Mouse (Mus musculus) heart, embryonic 14.5 days (tissue): ENCODE measurements at regions not wholly inside any gene's neighbourhood (a gene's known extent, or its start where the extent isn't known, plus 50 kb on each side); places are given as distances from the start of the nearest gene placed in this dataset.

Source experiments
- ATAC-seq: fragments of 200-750 bp; cut with Nextera tagmentation; 2 replicates; pipeline ENCODE4 v1.8.0; 2017; ENCODE audit warnings: low read depth, moderate TSS enrichment; ENCODE audit not compliant: insufficient number of reproducible peaks, insufficient read depth, low FRiP score
- H3K27ac ChIP-seq, 2 experiments: fragments of 200-500 bp in 1 of 2; fragments of 300-500 bp in 1 of 2; sonication (generic) in 1 of 2; replicated peaks in 1 of 2; 2 replicates each; pipeline ENCODE4 v1.5.1; 2012 to 2014; ENCODE audit warnings: low read depth in 2 of 2, low read length in 2 of 2, control low read depth in 1 of 2, mild to moderate bottlenecking in 1 of 2, mixed read lengths in 1 of 2; ENCODE audit not compliant: control insufficient read depth in 1 of 2, insufficient read depth in 1 of 2
- H3K27me3 ChIP-seq: fragments of 300-500 bp; sonication (generic); 2 replicates; pipeline ENCODE4 v1.6.1; 2014; ENCODE audit warnings: mild to moderate bottlenecking, low read length, control low read depth; ENCODE audit not compliant: control insufficient read depth, insufficient read depth
- H3K36me3 ChIP-seq: fragments of 300-500 bp; sonication (generic); 2 replicates; pipeline ENCODE4 v1.6.1; 2014; ENCODE audit warnings: mild to moderate bottlenecking, control low read depth, low read length, mixed read lengths; ENCODE audit not compliant: control insufficient read depth, insufficient read depth
- H3K4me1 ChIP-seq, 2 experiments: fragments of 200-500 bp in 1 of 2; fragments of 300-500 bp in 1 of 2; sonication (generic) in 1 of 2; 2 replicates each; pipeline ENCODE4 v1.6.1; 2012 to 2014; ENCODE audit warnings: low read length in 2 of 2, control low read depth in 1 of 2, mixed read lengths in 1 of 2; ENCODE audit not compliant: control insufficient read depth in 2 of 2, insufficient read depth in 2 of 2
- H3K4me2 ChIP-seq: fragments of 300-500 bp; sonication (generic); 2 replicates; pipeline ENCODE4 v1.6.1; 2014; ENCODE audit warnings: mild to moderate bottlenecking, low read length
- H3K4me3 ChIP-seq, 2 experiments: fragments of 200-500 bp in 1 of 2; fragments of 300-500 bp in 1 of 2; sonication (generic) in 1 of 2; 2 replicates each; pipeline ENCODE4 v1.5.1; 2012 to 2014; ENCODE audit warnings: low read length in 2 of 2, mild to moderate bottlenecking in 2 of 2, control low read depth in 1 of 2, low read depth in 1 of 2, moderate library complexity in 1 of 2; ENCODE audit not compliant: control insufficient read depth in 1 of 2, insufficient read depth in 1 of 2
- H3K9ac ChIP-seq: fragments of 300-500 bp; sonication (generic); 2 replicates; pipeline ENCODE4 v1.6.1; 2014; ENCODE audit warnings: mild to moderate bottlenecking, low read length
- H3K9me3 ChIP-seq: fragments of 300-500 bp; sonication (generic); 2 replicates; pipeline ENCODE4 v1.6.1; 2016; ENCODE audit warnings: low read length, control low read depth; ENCODE audit not compliant: control insufficient read depth
- WGBS: fragments of 180-500 bp; shearing (Covaris S2); extraction: QIAGEN DNeasy Blood & Tissue Kit; methylation state at CpG from one replicate; pipeline ENCODE4 v1.1.7; 2014; 5-methylcytosine and 5-hydroxymethylcytosine counted together

DNA sequence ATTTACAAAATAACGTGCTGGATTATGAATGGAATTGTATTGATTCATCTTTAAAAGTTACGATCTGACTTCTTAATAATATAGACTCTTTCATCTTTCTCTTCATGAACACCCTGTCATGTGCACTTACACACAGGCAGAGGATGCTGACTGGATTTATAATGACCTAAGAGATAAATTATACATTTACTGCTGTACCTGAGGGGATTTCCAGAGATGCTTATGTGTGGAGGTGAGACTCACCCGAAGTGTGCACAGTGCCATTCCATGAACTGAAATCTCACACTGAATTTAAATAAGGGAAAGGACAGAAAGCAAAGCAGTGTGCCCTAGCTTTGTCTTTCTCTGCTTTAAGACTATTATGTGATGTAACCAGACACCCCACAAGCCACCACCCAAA, 291.9 kb upstream of the Lrrn1 start:
- no peak overlapping the region for H3K9ac ChIP-seq
- no peaks in the 10 kb centered on the region for H3K4me1 ChIP-seq
- H3K27me3 ChIP-seq = no peaks in the 10 kb centered on the region
- H3K9me3 ChIP-seq = no peaks in the 10 kb centered on the region
- no peak overlapping the region for H3K4me3 ChIP-seq
- H3K27ac ChIP-seq = no peak overlapping the region
- no peak overlapping the region for H3K4me2 ChIP-seq
- no peaks in the 10 kb centered on the region for H3K36me3 ChIP-seq
- no peak for ATAC-seq
- 67% methylated on average over 3 of the region's 3 CpGs for WGBS

GRCm38 (mm10) chr6:107243981-107244380, 285.6 kb upstream of the Lrrn1 start:
- Histone ChIP-seq H3K9ac (no peak overlapping the region), H3K36me3 (no peaks in the 10 kb centered on the region), H3K27me3 (no peaks in the 10 kb centered on the region), H3K27ac (no peak overlapping the region), H3K4me1 (no peaks in the 10 kb centered on the region), H3K4me3 (no peak overlapping the region), H3K4me2 (no peak overlapping the region), H3K9me3 (no peaks in the 10 kb centered on the region)
- ATAC-seq = no peak
- 83% methylated on average over 3 of the region's 3 CpGs for WGBS

DNA sequence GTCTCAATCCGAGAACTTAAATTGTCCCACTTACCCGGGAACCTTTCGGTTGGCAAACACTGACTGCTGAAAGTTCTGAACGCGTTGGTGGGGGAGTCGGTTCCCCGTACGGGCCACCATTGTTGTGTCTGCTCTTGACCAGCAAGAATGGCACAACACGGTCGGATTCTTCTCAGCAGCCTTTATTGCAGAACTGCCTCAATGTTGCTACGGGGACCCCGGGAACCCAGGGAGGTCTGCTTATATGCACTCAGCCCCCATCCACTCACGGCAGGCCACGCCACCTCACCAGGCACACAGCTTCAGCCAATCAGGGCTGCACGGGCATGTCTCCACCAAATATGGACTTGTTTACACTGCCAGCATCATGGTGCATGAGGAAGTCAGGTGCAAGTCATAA, 249.2 kb upstream of the Lrrn1 start:
- WGBS = 87% methylated on average over 15 of the region's 15 CpGs

GRCm38 (mm10) chr6:107290850-107291249, 238.7 kb upstream of the Lrrn1 start:
- 63% methylated on average over 3 of the region's 3 CpGs for WGBS
- no peak overlapping the region for H3K4me3 ChIP-seq
- no peaks in the 10 kb centered on the region for H3K4me1 ChIP-seq
- H3K9me3 ChIP-seq = no peaks in the 10 kb centered on the region
- H3K27ac ChIP-seq = no peak overlapping the region
- H3K4me2 ChIP-seq = no peak overlapping the region
- no peaks in the 10 kb centered on the region for H3K36me3 ChIP-seq
- no peak for ATAC-seq
- no peaks in the 10 kb centered on the region for H3K27me3 ChIP-seq
- no peak overlapping the region for H3K9ac ChIP-seq

More for the DNA sequence above, 249.2 kb upstream of the Lrrn1 start:
- Histone ChIP-seq H3K4me1 (no peaks in the 10 kb centered on the region), H3K4me2 (no peak overlapping the region), H3K9me3 (no peaks in the 10 kb centered on the region), H3K4me3 (no peak overlapping the region), H3K36me3 (no peaks in the 10 kb centered on the region), H3K27me3 (no peaks in the 10 kb centered on the region), H3K27ac (no peak overlapping the region), H3K9ac (no peak overlapping the region)
- ATAC-seq = no peak

- WGBS = 40% methylated on average over 1 of the region's 1 CpGs
- ATAC-seq = no peak
- Histone ChIP-seq H3K4me2 (no peak overlapping the region), H3K9me3 (no peaks in the 10 kb centered on the region), H3K27ac (no peak overlapping the region), H3K4me1 (no peaks in the 10 kb centered on the region), H3K9ac (no peak overlapping the region), H3K36me3 (no peaks in the 10 kb centered on the region), H3K27me3 (no peaks in the 10 kb centered on the region), H3K4me3 (no peak overlapping the region)
Measured at GRCm38 (mm10) chr6:107303676-107304369, 225.7 kb upstream of the Lrrn1 start.

DNA sequence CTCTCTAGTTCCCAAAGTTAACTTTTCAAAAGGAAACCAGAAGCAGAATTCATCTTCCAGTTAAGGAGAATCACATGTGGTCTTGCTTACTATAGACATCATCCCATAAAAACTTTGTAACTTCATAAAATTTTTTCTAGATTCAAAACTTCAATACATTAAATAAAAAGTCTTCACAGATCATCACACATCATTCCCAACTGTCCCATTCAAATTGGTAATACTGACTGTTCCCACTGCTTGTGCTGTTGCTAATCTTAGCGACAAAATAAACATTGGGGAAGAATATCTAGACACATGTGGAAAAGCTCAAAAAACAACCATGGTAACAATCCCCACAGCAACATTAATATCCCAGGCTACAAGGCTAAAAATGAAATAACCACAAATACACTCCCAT, 210.0 kb upstream of the Lrrn1 start:
- Histone ChIP-seq H3K36me3 (no peaks in the 10 kb centered on the region), H3K4me1 (no peaks in the 10 kb centered on the region), H3K27me3 (no peaks in the 10 kb centered on the region), H3K9me3 (no peaks in the 10 kb centered on the region), H3K9ac (no peak overlapping the region), H3K4me2 (no peak overlapping the region), H3K27ac (no peak overlapping the region), H3K4me3 (no peak overlapping the region)
- WGBS = 64% methylated on average over 1 of the region's 1 CpGs
- ATAC-seq = no peak

DNA sequence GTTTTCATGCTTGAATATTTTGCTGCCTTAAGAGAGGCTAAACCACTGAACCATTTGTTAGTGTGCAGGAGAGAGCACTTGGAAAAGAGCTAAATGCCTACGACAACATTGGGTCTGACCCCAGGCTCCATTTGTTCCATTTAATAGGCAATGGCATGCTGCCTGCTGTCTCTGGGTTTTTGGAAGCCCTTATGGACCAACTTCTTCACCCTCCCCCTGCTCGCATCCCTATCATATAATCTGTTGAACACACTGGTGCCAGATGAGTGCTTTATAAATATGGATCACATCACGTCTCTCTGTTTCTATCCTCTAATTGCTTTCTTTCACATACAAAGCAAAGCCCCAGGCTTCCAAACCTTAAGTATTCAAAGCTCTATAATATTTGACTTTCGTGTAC, 179.1 kb upstream of the Lrrn1 start:
- H3K4me1 ChIP-seq = no peaks in the 10 kb centered on the region
- no peak overlapping the region for H3K4me2 ChIP-seq
- no peak overlapping the region for H3K27ac ChIP-seq
- no peaks in the 10 kb centered on the region for H3K9me3 ChIP-seq
- no peak for ATAC-seq
- no peaks in the 10 kb centered on the region for H3K36me3 ChIP-seq
- 72% methylated on average over 4 of the region's 4 CpGs for WGBS
- H3K9ac ChIP-seq = no peak overlapping the region
- H3K4me3 ChIP-seq = no peak overlapping the region
- H3K27me3 ChIP-seq = no peaks in the 10 kb centered on the region

DNA sequence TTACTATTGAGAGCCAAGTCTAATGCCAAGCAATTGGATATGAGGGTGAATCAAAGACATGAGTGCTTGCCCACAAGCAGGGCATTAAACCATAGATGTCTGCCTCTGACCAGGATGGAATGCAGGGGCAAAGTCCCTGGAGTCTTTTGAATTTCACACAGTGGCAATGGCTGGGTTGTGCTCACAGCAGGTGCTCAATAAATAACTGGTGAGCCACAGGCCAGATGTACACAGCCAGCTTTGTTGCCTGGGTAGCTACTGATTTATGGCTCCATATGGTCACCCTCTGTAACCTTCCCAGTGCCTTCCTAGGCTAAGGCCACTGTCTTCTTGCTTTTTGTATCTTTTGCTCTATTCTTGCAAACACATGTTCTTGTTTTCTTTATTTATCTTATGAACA, 154.3 kb upstream of the Lrrn1 start:
- no peak for ATAC-seq
- Histone ChIP-seq H3K4me3 (no peak overlapping the region), H3K9me3 (no peaks in the 10 kb centered on the region), H3K27ac (no peak overlapping the region), H3K4me2 (no peak overlapping the region), H3K4me1 (no peaks in the 10 kb centered on the region), H3K36me3 (no peaks in the 10 kb centered on the region), H3K27me3 (no peaks in the 10 kb centered on the region), H3K9ac (no peak overlapping the region)
